Mouse (Mus musculus): ENCODE data around the gene Hint1.

DNA sequence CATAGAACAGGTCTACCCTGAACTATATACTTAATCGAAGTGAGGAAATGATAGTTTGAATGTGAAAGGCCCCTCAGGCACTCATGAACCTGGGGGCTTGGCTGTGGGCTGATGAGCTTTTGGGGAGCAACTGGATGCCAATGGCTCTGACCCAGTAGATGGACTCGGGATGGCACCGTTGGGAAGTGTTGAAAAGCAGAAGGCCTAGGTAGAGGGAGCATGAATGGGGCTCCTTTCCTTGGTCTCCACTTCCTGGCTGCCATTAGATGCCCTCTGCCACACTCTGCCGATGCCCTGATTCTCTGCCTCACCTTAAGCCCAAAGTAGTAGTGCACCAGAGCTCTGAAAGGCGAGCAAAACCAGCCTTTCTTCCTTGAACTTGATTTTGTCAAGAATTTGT lies 9.8 kb downstream of the Hint1 start:
- TF ChIP-seq POLR2A (IDR thresholded peaks at IDR 0.05; ENCODE audit: low read depth, low read length) (no peak), SMC3 (IDR thresholded peaks at IDR 0.05; ENCODE audit: low read depth, low read length) (no peak), TBP (conservative IDR thresholded peaks at IDR 0.05; ENCODE audit: low read depth, low read length) (no peak), USF1 (IDR thresholded peaks at IDR 0.05; ENCODE audit: low read depth, low read length) (no peak), NELFE (IDR thresholded peaks at IDR 0.05; ENCODE audit: low read depth, low read length) (no peak), RCOR1 (conservative IDR thresholded peaks at IDR 0.05; ENCODE audit: low read depth, low read length) (no peak), MYC (IDR thresholded peaks at IDR 0.05; ENCODE audit: low read depth, low read length) (no peak), ZNF384 (IDR thresholded peaks at IDR 0.05; ENCODE audit: low read depth, low read length) (no peak), CTCF (conservative IDR thresholded peaks at IDR 0.05 in 1 of 2, IDR thresholded peaks at IDR 0.05 in 1 of 2; ENCODE audit: low read depth in 2 of 2, low read length in 2 of 2) (no peak), TCF12 (IDR thresholded peaks at IDR 0.05; ENCODE audit: low read depth, low read length) (no peak), JUN (IDR thresholded peaks at IDR 0.05; ENCODE audit: insufficient read depth, low read depth, low read length) (no peak), MXI1 (IDR thresholded peaks at IDR 0.05; ENCODE audit: low read depth, low read length) (no peak), ZMIZ1 (IDR thresholded peaks at IDR 0.05; ENCODE audit: low read depth, low read length) (no peak), EP300 (IDR thresholded peaks at IDR 0.05; ENCODE audit: low read length) (no peak)

All from CH12.LX (cell line).